Mouse (Mus musculus) cerebellum, adult 8-10 months (tissue): Measurements from ENCODE around the gene Atp13a2.

Experiments used
- DNase-seq: peaks from one replicate; pipeline ENCODE4 v3.0.0; 2022

Gene Atp13a2

GRCm38 (mm10) chr4:140986711-140987395 lies at the start of gene Atp13a2:
Gene Atp13a2, plus strand, starts transcription at chr4:140986873.
- DNase-seq: peak; percentile 94

- DNase-seq: no peak
Observed at GRCm38 (mm10) chr4:140944356-140944755, 42.3 kb upstream of the Atp13a2 start.

GRCm38 (mm10) chr4:140944961-140945442 lies 41.7 kb upstream of the Atp13a2 start:
- no peak for DNase-seq

- no peak for DNase-seq
Observed at GRCm38 (mm10) chr4:140945571-140945970, 41.1 kb upstream of the Atp13a2 start.

GRCm38 (mm10) chr4:140946048-140946447 lies 40.6 kb upstream of the Atp13a2 start:
- no peak for DNase-seq

GRCm38 (mm10) chr4:140946580-140947205 lies 40.0 kb upstream of the Atp13a2 start:
- no peak for DNase-seq

- DNase-seq: no peak
Observed at GRCm38 (mm10) chr4:140947487-140948440, 38.9 kb upstream of the Atp13a2 start.

- DNase-seq: no peak
Observed at GRCm38 (mm10) chr4:140948481-140948880, 38.2 kb upstream of the Atp13a2 start.

- no peak for DNase-seq
Observed at GRCm38 (mm10) chr4:140949052-140949451, 37.6 kb upstream of the Atp13a2 start.

GRCm38 (mm10) chr4:140949616-140950015 lies 37.1 kb upstream of the Atp13a2 start:
- DNase-seq: no peak

- DNase-seq: no peak
Observed at GRCm38 (mm10) chr4:140950574-140950973, 36.1 kb upstream of the Atp13a2 start.

GRCm38 (mm10) chr4:140951861-140952641 lies 34.6 kb upstream of the Atp13a2 start:
- no peak for DNase-seq

GRCm38 (mm10) chr4:140957131-140957702 lies 29.5 kb upstream of the Atp13a2 start:
- peak; percentile 32 for DNase-seq

- DNase-seq: peak; percentile 86
Observed at GRCm38 (mm10) chr4:140957725-140958124, 28.9 kb upstream of the Atp13a2 start.

- no peak for DNase-seq
Observed at GRCm38 (mm10) chr4:140958319-140958718, 28.4 kb upstream of the Atp13a2 start.

- DNase-seq: no peak
Observed at GRCm38 (mm10) chr4:140959128-140959679, 27.5 kb upstream of the Atp13a2 start.

GRCm38 (mm10) chr4:140959715-140960479 lies 26.8 kb upstream of the Atp13a2 start:
- DNase-seq: no peak

GRCm38 (mm10) chr4:140960781-140961466 lies 25.7 kb upstream of the Atp13a2 start, which contains the start of gene Sdhb:
Gene Sdhb, plus strand, starts transcription at chr4:140961203.
- peak; percentile 94 for DNase-seq

GRCm38 (mm10) chr4:140961467-140962206 lies 25.0 kb upstream of the Atp13a2 start:
- no peak for DNase-seq
